Mouse (Mus musculus) midbrain, embryonic 12.5 days (tissue): ENCODE data around the gene Hoxd11. TPM values are rescaled to one million over a fixed set of nuclear protein-coding genes. Genes with fewer than 3 reads are reported as not detected.
A peak's percentile ranks its signal among the peaks of the same experiment; 100 is the strongest.

Source experiments
- ATAC-seq: fragments of 200-750 bp; cut with Nextera tagmentation; 2 replicates; pipeline ENCODE4 v1.8.0; 2017; ENCODE audit warnings: low read depth, moderate TSS enrichment, moderate library complexity; ENCODE audit not compliant: low FRiP score
- H3K27ac ChIP-seq: fragments of 300-500 bp; sonication (generic); replicated peaks from 2 replicates; pipeline ENCODE4 v1.5.1; 2016; ENCODE audit warnings: mild to moderate bottlenecking
- H3K27me3 ChIP-seq: fragments of 300-500 bp; sonication (generic); 2 replicates; pipeline ENCODE4 v1.6.1; 2016; ENCODE audit warnings: mild to moderate bottlenecking
- H3K36me3 ChIP-seq: fragments of 300-500 bp; sonication (generic); 2 replicates; pipeline ENCODE4 v1.6.1; 2016
- H3K4me1 ChIP-seq: fragments of 300-500 bp; sonication (generic); 2 replicates; pipeline ENCODE4 v1.6.1; 2016
- H3K4me2 ChIP-seq: fragments of 300-500 bp; sonication (generic); replicated peaks from 2 replicates; pipeline ENCODE4 v1.6.1; 2016; ENCODE audit warnings: mild to moderate bottlenecking, moderate library complexity
- H3K4me3 ChIP-seq: fragments of 300-500 bp; sonication (generic); 2 replicates; pipeline ENCODE4 v1.5.1; 2016; ENCODE audit warnings: mild to moderate bottlenecking
- H3K9ac ChIP-seq: fragments of 300-500 bp; sonication (generic); replicated peaks from 2 replicates; pipeline ENCODE4 v1.6.1; 2016; ENCODE audit warnings: mild to moderate bottlenecking, moderate library complexity
- H3K9me3 ChIP-seq: fragments of 300-500 bp; sonication (generic); 2 replicates; pipeline ENCODE4 v1.6.1; 2016; ENCODE audit warnings: mild to moderate bottlenecking
- WGBS: fragments of 180-500 bp; shearing (Covaris S2); methylation state at CpG from one replicate; pipeline ENCODE4 v1.1.7; 2016; 5-methylcytosine and 5-hydroxymethylcytosine counted together
- polyA plus RNA-seq: library from polyadenylated mRNA; unstranded; fragments of >200 nt; fragmentation: Nextera tagmentation; extraction: Ambion mirVana; gene quantifications from 2 replicates; pipeline ENCODE4 v1.2.1, GENCODE M21; 2016

Gene Hoxd11
- polyA plus RNA-seq, 1 experiment from 2014 or later: not detected

- Histone ChIP-seq H3K9me3 (no peaks in the 10 kb centered on the region), H3K27ac (no peak overlapping the region), H3K9ac (no peak overlapping the region), H3K4me1 (peaks cover under 1% of the 10 kb centered on the region), H3K4me3 (no peak overlapping the region), H3K4me2 (no peak overlapping the region), H3K27me3 (peaks cover 89% of the 10 kb centered on the region), H3K36me3 (no peaks in the 10 kb centered on the region)
- under 1% methylated on average over 31 of the region's 31 CpGs for WGBS
- no peak for ATAC-seq
These were observed 8.6 kb downstream of the Hoxd11 start for GRCm38 (mm10) chr2:74687698-74688555.

- Histone ChIP-seq H3K9me3 (no peaks in the 10 kb centered on the region), H3K36me3 (no peaks in the 10 kb centered on the region), H3K27ac (no peak overlapping the region), H3K4me1 (no peaks in the 10 kb centered on the region), H3K9ac (no peak overlapping the region), H3K4me2 (no peak overlapping the region), H3K27me3 (peaks cover 89% of the 10 kb centered on the region), H3K4me3 (no peak overlapping the region)
- 3% methylated on average over 12 of the region's 12 CpGs for WGBS
- no peak for ATAC-seq
These were observed 9.6 kb downstream of the Hoxd11 start for GRCm38 (mm10) chr2:74688795-74689573.

GRCm38 (mm10) chr2:74689574-74690337 is 10.4 kb downstream of the Hoxd11 start:
- Histone ChIP-seq H3K4me2 (no peak overlapping the region), H3K4me3 (no peak overlapping the region), H3K9ac (no peak overlapping the region), H3K27me3 (peaks cover 89% of the 10 kb centered on the region), H3K36me3 (no peaks in the 10 kb centered on the region), H3K9me3 (no peaks in the 10 kb centered on the region), H3K4me1 (no peaks in the 10 kb centered on the region), H3K27ac (no peak overlapping the region)
- no peak for ATAC-seq
- under 1% methylated on average over 24 of the region's 24 CpGs for WGBS

- peaks cover 89% of the 10 kb centered on the region for H3K27me3 ChIP-seq
- H3K4me3 ChIP-seq: no peak overlapping the region
- H3K4me1 ChIP-seq: no peaks in the 10 kb centered on the region
- H3K9ac ChIP-seq: no peak overlapping the region
- H3K9me3 ChIP-seq: no peaks in the 10 kb centered on the region
- no peaks in the 10 kb centered on the region for H3K36me3 ChIP-seq
- H3K4me2 ChIP-seq: no peak overlapping the region
- H3K27ac ChIP-seq: no peak overlapping the region
- ATAC-seq: no peak
- WGBS: 7% methylated on average over 8 of the region's 8 CpGs
These were observed 11.0 kb downstream of the Hoxd11 start for GRCm38 (mm10) chr2:74690338-74690716.

GRCm38 (mm10) chr2:74691022-74691951 is 11.9 kb downstream of the Hoxd11 start, which contains the start of gene Hoxd10:
TSS of gene Hoxd10 (plus strand) at chr2:74691924.
- 1% methylated on average over 56 of the region's 56 CpGs for WGBS
- peak; percentile 69; the same call in 1 of the 2 replicates for ATAC-seq
- Histone ChIP-seq H3K27ac (no peak within 1 kb of the TSS), H3K4me3 (no peak within 1 kb of the TSS), H3K9me3 (no peaks in the 10 kb centered on the region), H3K27me3 (peaks cover 93% of the 10 kb centered on the region), H3K36me3 (no peaks in the 10 kb centered on the region), H3K4me2 (0 out of 2 replicates have a peak within 1 kb of the TSS, but pooled peaks have one; percentile 6), H3K4me1 (no peaks in the 10 kb centered on the region), H3K9ac (no peak within 1 kb of the TSS)

GRCm38 (mm10) chr2:74691995-74692807 is 12.8 kb downstream of the Hoxd11 start:
- Histone ChIP-seq H3K27me3 (peaks cover 93% of the 10 kb centered on the region), H3K9ac (no peak overlapping the region), H3K9me3 (no peaks in the 10 kb centered on the region), H3K36me3 (no peaks in the 10 kb centered on the region), H3K4me2 (no peak overlapping the region), H3K4me1 (no peaks in the 10 kb centered on the region), H3K4me3 (no peak overlapping the region), H3K27ac (no peak overlapping the region)
- no peak for ATAC-seq
- 5% methylated on average over 35 of the region's 35 CpGs for WGBS

GRCm38 (mm10) chr2:74692808-74693431 is 13.6 kb downstream of the Hoxd11 start:
- H3K27ac ChIP-seq: no peak overlapping the region
- H3K4me3 ChIP-seq: no peak overlapping the region

GRCm38 (mm10) chr2:74693432-74693827 is 14.1 kb downstream of the Hoxd11 start:
- Histone ChIP-seq H3K4me2 (no peak overlapping the region), H3K36me3 (no peaks in the 10 kb centered on the region), H3K4me1 (peaks cover 12% of the 10 kb centered on the region), H3K9me3 (no peaks in the 10 kb centered on the region), H3K27ac (no peak overlapping the region), H3K9ac (no peak overlapping the region), H3K27me3 (peaks cover 95% of the 10 kb centered on the region), H3K4me3 (no peak overlapping the region)
- 9% methylated on average over 4 of the region's 4 CpGs for WGBS
- ATAC-seq: no peak

More at GRCm38 (mm10) chr2:74692808-74693431, 13.6 kb downstream of the Hoxd11 start:
- Histone ChIP-seq H3K36me3 (no peaks in the 10 kb centered on the region), H3K27me3 (peaks cover 93% of the 10 kb centered on the region), H3K4me2 (no peak overlapping the region), H3K4me1 (peaks cover 6% of the 10 kb centered on the region), H3K9me3 (no peaks in the 10 kb centered on the region), H3K9ac (no peak overlapping the region)
- WGBS: under 1% methylated on average over 20 of the region's 20 CpGs
- no peak for ATAC-seq

GRCm38 (mm10) chr2:74694066-74694465 is 14.7 kb downstream of the Hoxd11 start:
- H3K4me1 ChIP-seq: peaks cover 14% of the 10 kb centered on the region
- H3K27ac ChIP-seq: no peak overlapping the region
- WGBS: 1% methylated on average over 16 of the region's 16 CpGs
- H3K4me2 ChIP-seq: no peak overlapping the region
- peaks cover 95% of the 10 kb centered on the region for H3K27me3 ChIP-seq
- H3K36me3 ChIP-seq: no peaks in the 10 kb centered on the region
- no peak overlapping the region for H3K9ac ChIP-seq
- H3K4me3 ChIP-seq: no peak overlapping the region
- no peaks in the 10 kb centered on the region for H3K9me3 ChIP-seq
- ATAC-seq: no peak

- peaks cover 97% of the 10 kb centered on the region for H3K27me3 ChIP-seq
- no peak overlapping the region for H3K4me3 ChIP-seq
- H3K9me3 ChIP-seq: no peaks in the 10 kb centered on the region
- H3K4me2 ChIP-seq: no peak overlapping the region
- no peak overlapping the region for H3K9ac ChIP-seq
- H3K36me3 ChIP-seq: no peaks in the 10 kb centered on the region
- WGBS: 14% methylated on average over 1 of the region's 1 CpGs
- H3K4me1 ChIP-seq: peaks cover 14% of the 10 kb centered on the region
- H3K27ac ChIP-seq: no peak overlapping the region
- no peak for ATAC-seq
These were observed 16.0 kb downstream of the Hoxd11 start for GRCm38 (mm10) chr2:74695383-74695782.
